Mouse (Mus musculus) layer of hippocampus, postnatal 14 days (tissue): ENCODE data around the gene Msh3. TPM values are rescaled to one million over a fixed set of nuclear protein-coding genes. Genes with fewer than 3 reads are reported as not detected.

Experiments used
- DNase-seq, 2 experiments: peaks; one replicate each; pipeline ENCODE4 v3.0.0; 2021 to 2022; ENCODE audit warnings: low spot score in 2 of 2, mixed read lengths in 1 of 2
- total RNA-seq, 2 experiments: library from RNA; stranded (reverse); gene quantifications; 2 replicates each; pipeline ENCODE4 v1.2.3; 2021

Gene Msh3
- total RNA-seq, 2 experiments from 2014 or later = 24.7 to 29.0 TPM

GRCm38 (mm10) chr13:92332103-92332879 is 22.5 kb downstream of the Msh3 start:
- no peak for DNase-seq

GRCm38 (mm10) chr13:92330621-92331020 is 24.2 kb downstream of the Msh3 start:
- DNase-seq = no peak

- DNase-seq = no peak
Observed at GRCm38 (mm10) chr13:92328000-92328399, 26.8 kb downstream of the Msh3 start.

GRCm38 (mm10) chr13:92326030-92326429 is 28.8 kb downstream of the Msh3 start:
- DNase-seq = no peak

- DNase-seq = no peak
Observed at GRCm38 (mm10) chr13:92320770-92321169, 34.0 kb downstream of the Msh3 start.

GRCm38 (mm10) chr13:92314613-92315012 is 40.2 kb downstream of the Msh3 start:
- DNase-seq = no peak

GRCm38 (mm10) chr13:92305680-92306079 is 49.1 kb downstream of the Msh3 start, which contains the start of gene Gm20379:
Gene Gm20379, plus strand, starts transcription at chr13:92305980.
- DNase-seq = no peak

- DNase-seq = no peak
Observed at GRCm38 (mm10) chr13:92304291-92304690, 50.5 kb downstream of the Msh3 start.

- no peak for DNase-seq
Observed at GRCm38 (mm10) chr13:92303062-92303948, 51.5 kb downstream of the Msh3 start.

- peak in 1 of 2 experiments; percentile 9 for DNase-seq
Observed at GRCm38 (mm10) chr13:92302466-92302865, 52.3 kb downstream of the Msh3 start.

GRCm38 (mm10) chr13:92301754-92302153 is 53.0 kb downstream of the Msh3 start:
- DNase-seq = no peak

GRCm38 (mm10) chr13:92299522-92299921 is 55.3 kb downstream of the Msh3 start:
- DNase-seq = no peak

GRCm38 (mm10) chr13:92297021-92297420 is 57.8 kb downstream of the Msh3 start:
- no peak for DNase-seq

GRCm38 (mm10) chr13:92296490-92296889 is 58.3 kb downstream of the Msh3 start:
- no peak for DNase-seq

- no peak for DNase-seq
Observed at GRCm38 (mm10) chr13:92293883-92294282, 60.9 kb downstream of the Msh3 start.

- DNase-seq = no peak
Observed at GRCm38 (mm10) chr13:92291605-92292004, 63.2 kb downstream of the Msh3 start.

- DNase-seq = no peak
Observed at GRCm38 (mm10) chr13:92277027-92277426, 77.8 kb downstream of the Msh3 start.

- DNase-seq = no peak
Observed at GRCm38 (mm10) chr13:92275292-92275691, 79.5 kb downstream of the Msh3 start.

- DNase-seq = peak in 1 of 2 experiments; percentile 33
Observed at GRCm38 (mm10) chr13:92274274-92275198, 80.3 kb downstream of the Msh3 start.

- no peak for DNase-seq
Observed at GRCm38 (mm10) chr13:92267076-92267475, 87.7 kb downstream of the Msh3 start.

- DNase-seq = no peak
Observed at GRCm38 (mm10) chr13:92263566-92263965, 91.2 kb downstream of the Msh3 start.
